Mouse (Mus musculus) hindbrain, embryonic 16.5 days (tissue): Measurements from ENCODE around the gene Cacna1h. TPM values are rescaled to one million over a fixed set of nuclear protein-coding genes. Genes with fewer than 3 reads are reported as not detected.

ENCODE experiments used
- ATAC-seq: fragments of 200-750 bp; cut with Nextera tagmentation; 2 replicates; pipeline ENCODE4 v1.8.0; 2017; ENCODE audit warnings: moderate TSS enrichment, moderate library complexity
- H3K27ac ChIP-seq: fragments of 300-500 bp; sonication (generic); 2 replicates; pipeline ENCODE4 v1.5.1; 2014; ENCODE audit warnings: low read depth, mild to moderate bottlenecking, control low read depth, low read length, moderate library complexity
- H3K27me3 ChIP-seq: fragments of 300-500 bp; sonication (generic); replicated peaks from 2 replicates; pipeline ENCODE4 v1.6.1; 2014; ENCODE audit warnings: low read length; ENCODE audit not compliant: control insufficient read depth, insufficient read depth
- H3K36me3 ChIP-seq: fragments of 300-500 bp; sonication (generic); 2 replicates; pipeline ENCODE4 v1.6.1; 2014; ENCODE audit warnings: mild to moderate bottlenecking, low read length, moderate library complexity, mixed read lengths; ENCODE audit not compliant: control insufficient read depth, insufficient read depth
- H3K4me1 ChIP-seq: fragments of 300-500 bp; sonication (generic); 2 replicates; pipeline ENCODE4 v1.6.1; 2014; ENCODE audit warnings: low read depth, low read length; ENCODE audit not compliant: control insufficient read depth, insufficient read depth
- H3K4me2 ChIP-seq: fragments of 300-500 bp; sonication (generic); 2 replicates; pipeline ENCODE4 v1.6.1; 2014; ENCODE audit warnings: mild to moderate bottlenecking, low read length, control low read depth, moderate library complexity
- H3K4me3 ChIP-seq: fragments of 300-500 bp; sonication (generic); 2 replicates; pipeline ENCODE4 v1.5.1; 2014; ENCODE audit warnings: mild to moderate bottlenecking, low read length, control low read depth, moderate library complexity
- H3K9ac ChIP-seq: fragments of 300-500 bp; sonication (generic); 2 replicates; pipeline ENCODE4 v1.6.1; 2014; ENCODE audit warnings: low read depth, mild to moderate bottlenecking, control low read depth, low read length, moderate library complexity
- H3K9me3 ChIP-seq: fragments of 300-500 bp; sonication (generic); 2 replicates; pipeline ENCODE4 v1.6.1; 2014; ENCODE audit warnings: mild to moderate bottlenecking, low read length, moderate library complexity; ENCODE audit not compliant: control insufficient read depth
- WGBS: fragments of 180-500 bp; shearing (Covaris S2); extraction: QIAGEN DNeasy Blood & Tissue Kit; methylation state at CpG from one replicate; pipeline ENCODE4 v1.1.7; 2014; 5-methylcytosine and 5-hydroxymethylcytosine counted together
- polyA plus RNA-seq: library from polyadenylated mRNA; unstranded; fragments of >200 nt; fragmentation: Nextera tagmentation; extraction: Ambion mirVana; gene quantifications from 2 replicates; pipeline ENCODE4 v1.2.1, GENCODE M21; 2015

Cacna1h gene
- polyA plus RNA-seq, 1 experiment from 2014 or later, result 5.9 TPM

GRCm38 (mm10) chr17:25407352-25407751 is 26.2 kb downstream of the Cacna1h start:
- Histone ChIP-seq H3K27ac (peak overlapping the region; percentile 31; the same call in 1 of the 2 replicates), H3K4me1 (peaks cover 53% of the 10 kb centered on the region), H3K4me2 (no peak overlapping the region), H3K9me3 (no peaks in the 10 kb centered on the region), H3K9ac (no peak overlapping the region), H3K36me3 (no peaks in the 10 kb centered on the region), H3K27me3 (no peaks in the 10 kb centered on the region), H3K4me3 (no peak overlapping the region)
- WGBS, result 57% methylated on average over 4 of the region's 4 CpGs
- ATAC-seq, result no peak

DNA sequence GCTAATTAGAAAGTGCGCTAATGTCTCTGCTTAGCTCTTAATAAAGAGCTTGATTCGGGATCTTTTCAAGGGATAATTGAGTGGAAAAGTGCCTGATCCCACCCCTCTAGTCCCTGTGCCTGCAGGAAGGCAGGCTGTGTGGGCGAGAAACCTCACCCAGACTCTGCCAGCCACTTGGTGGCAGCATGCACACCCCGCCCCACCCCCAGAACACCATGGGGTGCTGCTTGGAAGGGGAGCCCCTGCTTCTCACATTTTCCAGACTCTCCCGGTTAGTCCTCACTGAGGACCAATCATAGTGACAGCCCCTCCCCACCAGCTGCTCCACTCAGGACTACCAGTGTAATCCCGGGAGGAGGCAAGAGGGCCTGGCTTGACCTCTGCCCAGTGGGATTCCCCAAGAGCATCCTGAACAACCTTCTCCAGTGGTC is 27.6 kb downstream of the Cacna1h start:
- 11% methylated on average over 6 of the region's 6 CpGs for WGBS
- Histone ChIP-seq H3K36me3 (no peaks in the 10 kb centered on the region), H3K4me1 (peaks cover 51% of the 10 kb centered on the region), H3K27ac (no peak overlapping the region), H3K4me3 (no peak overlapping the region), H3K9me3 (no peaks in the 10 kb centered on the region), H3K4me2 (no peak overlapping the region), H3K9ac (no peak overlapping the region), H3K27me3 (no peaks in the 10 kb centered on the region)
- ATAC-seq, result no peak

- H3K27ac ChIP-seq, result 0 out of 2 replicates have a peak overlapping the region, but pooled peaks have one; percentile 11
- H3K9me3 ChIP-seq, result no peaks in the 10 kb centered on the region
- H3K9ac ChIP-seq, result peak overlapping the region; percentile 41; the same call in 1 of the 2 replicates
- WGBS, result 10% methylated on average over 10 of the region's 10 CpGs
- ATAC-seq, result no peak
- H3K36me3 ChIP-seq, result no peaks in the 10 kb centered on the region
- H3K27me3 ChIP-seq, result no peaks in the 10 kb centered on the region
- no peak overlapping the region for H3K4me2 ChIP-seq
- peaks cover 45% of the 10 kb centered on the region for H3K4me1 ChIP-seq
- no peak overlapping the region for H3K4me3 ChIP-seq
Measured at GRCm38 (mm10) chr17:25405224-25405895, 28.2 kb downstream of the Cacna1h start.

DNA sequence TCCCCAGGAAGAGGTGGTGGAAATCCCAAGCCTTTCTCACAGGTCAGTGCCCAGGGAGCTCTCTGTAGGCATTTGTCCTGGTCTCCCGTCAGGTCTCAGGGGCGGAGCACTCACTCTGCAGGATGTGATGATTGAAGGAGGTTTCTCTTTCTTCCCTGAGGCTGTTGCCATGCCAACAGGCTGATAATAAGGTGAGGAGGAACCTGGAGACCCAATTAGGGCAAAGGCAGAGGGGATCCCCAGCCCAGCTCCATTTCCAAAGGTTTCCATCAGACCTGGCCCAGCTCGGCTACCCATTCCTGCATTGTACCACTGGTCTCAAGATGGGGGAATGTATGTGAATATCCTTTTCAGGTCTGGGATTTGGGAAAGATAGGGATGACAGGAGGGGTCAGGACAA is 29.4 kb downstream of the Cacna1h start:
- ATAC-seq, result no peak; the same call in 1 of the 2 replicates
- H3K4me3 ChIP-seq, result no peak overlapping the region
- no peaks in the 10 kb centered on the region for H3K36me3 ChIP-seq
- H3K9me3 ChIP-seq, result no peaks in the 10 kb centered on the region
- no peak overlapping the region for H3K27ac ChIP-seq
- 35% methylated on average over 3 of the region's 3 CpGs for WGBS
- peaks cover 42% of the 10 kb centered on the region for H3K4me1 ChIP-seq
- H3K9ac ChIP-seq, result no peak overlapping the region
- H3K27me3 ChIP-seq, result no peaks in the 10 kb centered on the region
- H3K4me2 ChIP-seq, result no peak overlapping the region

- Histone ChIP-seq H3K27ac (no peak overlapping the region), H3K36me3 (no peaks in the 10 kb centered on the region), H3K4me2 (no peak overlapping the region), H3K9me3 (no peaks in the 10 kb centered on the region), H3K27me3 (no peaks in the 10 kb centered on the region), H3K4me1 (peaks cover 44% of the 10 kb centered on the region), H3K4me3 (no peak overlapping the region), H3K9ac (no peak overlapping the region)
- ATAC-seq, result no peak
- 80% methylated on average over 13 of the region's 13 CpGs for WGBS
Measured at GRCm38 (mm10) chr17:25402224-25402623, 31.4 kb downstream of the Cacna1h start.

DNA sequence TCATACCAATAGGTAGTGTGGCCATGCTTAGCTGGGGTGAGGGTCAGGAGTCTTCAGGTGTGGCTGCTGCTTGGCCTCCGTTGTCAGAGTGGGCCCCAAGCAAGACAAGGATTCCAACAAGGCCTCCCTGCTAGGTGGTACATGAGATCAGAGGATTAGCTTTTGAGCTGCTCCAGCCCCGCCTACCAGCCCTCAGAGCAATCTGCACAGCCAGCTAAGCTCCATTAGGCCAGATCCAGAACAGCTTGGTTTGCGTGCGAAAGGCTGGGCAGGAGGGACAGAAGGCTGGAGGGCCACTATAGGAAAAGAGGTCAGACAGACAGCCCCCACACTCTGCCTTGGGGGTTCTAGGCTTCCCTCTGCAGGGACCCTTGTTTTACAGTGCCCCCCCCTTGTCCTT is 32.1 kb downstream of the Cacna1h start:
- 45% methylated on average over 4 of the region's 4 CpGs for WGBS
- Histone ChIP-seq H3K4me2 (no peak overlapping the region), H3K27me3 (no peaks in the 10 kb centered on the region), H3K4me1 (peaks cover 36% of the 10 kb centered on the region), H3K9me3 (no peaks in the 10 kb centered on the region), H3K27ac (no peak overlapping the region), H3K9ac (no peak overlapping the region), H3K36me3 (no peaks in the 10 kb centered on the region), H3K4me3 (no peak overlapping the region)
- no peak for ATAC-seq

GRCm38 (mm10) chr17:25400443-25400842 is 33.1 kb downstream of the Cacna1h start:
- H3K9me3 ChIP-seq, result no peaks in the 10 kb centered on the region
- H3K27ac ChIP-seq, result no peak overlapping the region
- H3K4me2 ChIP-seq, result no peak overlapping the region
- H3K36me3 ChIP-seq, result no peaks in the 10 kb centered on the region
- no peak overlapping the region for H3K4me3 ChIP-seq
- peaks cover 26% of the 10 kb centered on the region for H3K4me1 ChIP-seq
- WGBS, result 16% methylated on average over 7 of the region's 7 CpGs
- ATAC-seq, result no peak
- H3K27me3 ChIP-seq, result no peaks in the 10 kb centered on the region
- H3K9ac ChIP-seq, result no peak overlapping the region

GRCm38 (mm10) chr17:25398520-25398838 is 35.1 kb downstream of the Cacna1h start:
- peak; percentile 9; the same call in 1 of the 2 replicates for ATAC-seq
- Histone ChIP-seq H3K4me2 (no peak overlapping the region), H3K4me3 (no peak overlapping the region), H3K36me3 (no peaks in the 10 kb centered on the region), H3K9ac (no peak overlapping the region), H3K27ac (no peak overlapping the region), H3K4me1 (peaks cover 12% of the 10 kb centered on the region), H3K9me3 (no peaks in the 10 kb centered on the region), H3K27me3 (no peaks in the 10 kb centered on the region)
- WGBS, result 33% methylated on average over 13 of the region's 13 CpGs

DNA sequence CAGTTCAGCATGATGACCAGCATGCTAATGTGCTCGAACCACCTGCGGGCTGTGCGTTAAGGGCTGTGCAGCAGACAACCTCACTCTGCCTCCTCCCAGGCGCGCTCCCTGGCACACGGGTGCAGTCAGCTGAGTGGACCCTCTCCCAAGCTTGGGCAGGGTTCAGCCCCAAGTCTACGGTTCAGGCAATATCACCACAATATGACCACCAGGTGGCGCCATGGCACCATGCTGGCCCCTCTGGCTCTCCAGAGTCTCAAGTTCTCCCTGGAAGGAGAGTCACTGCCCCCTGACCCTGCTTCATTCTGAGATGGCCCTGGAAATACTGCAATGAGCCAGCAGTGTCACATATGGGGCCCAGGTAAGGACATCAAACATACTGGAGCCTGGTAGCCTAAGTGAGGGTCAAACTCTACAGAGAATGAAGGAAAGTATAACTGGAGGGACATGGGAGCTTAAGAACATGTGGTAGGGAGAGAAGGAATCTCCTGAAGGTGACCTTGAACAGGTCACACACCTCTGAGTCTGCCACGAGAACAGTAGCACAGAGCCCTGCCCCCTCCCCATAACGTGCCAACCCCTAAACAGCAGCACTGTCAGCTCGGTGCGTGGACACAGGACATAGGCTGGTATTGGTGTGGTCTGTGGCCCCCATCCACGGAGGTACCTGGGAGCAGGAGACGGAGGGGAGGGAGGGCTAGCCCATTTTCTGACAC is 35.6 kb downstream of the Cacna1h start:
- Histone ChIP-seq H3K4me2 (no peak overlapping the region), H3K9me3 (no peaks in the 10 kb centered on the region), H3K36me3 (no peaks in the 10 kb centered on the region), H3K4me1 (peaks cover 12% of the 10 kb centered on the region), H3K4me3 (no peak overlapping the region), H3K27me3 (no peaks in the 10 kb centered on the region), H3K27ac (no peak overlapping the region), H3K9ac (no peak overlapping the region)
- 19% methylated on average over 13 of the region's 14 CpGs for WGBS
- peak; percentile 64 for ATAC-seq
